Mouse (Mus musculus): ENCODE results near the gene Med22. TPM values are rescaled to one million over a fixed set of nuclear protein-coding genes. Genes with fewer than 3 reads are reported as not detected.

Med22 gene
- total RNA-seq, 2 experiments from 2014 or later: 45.2 to 46.5 TPM

DNA sequence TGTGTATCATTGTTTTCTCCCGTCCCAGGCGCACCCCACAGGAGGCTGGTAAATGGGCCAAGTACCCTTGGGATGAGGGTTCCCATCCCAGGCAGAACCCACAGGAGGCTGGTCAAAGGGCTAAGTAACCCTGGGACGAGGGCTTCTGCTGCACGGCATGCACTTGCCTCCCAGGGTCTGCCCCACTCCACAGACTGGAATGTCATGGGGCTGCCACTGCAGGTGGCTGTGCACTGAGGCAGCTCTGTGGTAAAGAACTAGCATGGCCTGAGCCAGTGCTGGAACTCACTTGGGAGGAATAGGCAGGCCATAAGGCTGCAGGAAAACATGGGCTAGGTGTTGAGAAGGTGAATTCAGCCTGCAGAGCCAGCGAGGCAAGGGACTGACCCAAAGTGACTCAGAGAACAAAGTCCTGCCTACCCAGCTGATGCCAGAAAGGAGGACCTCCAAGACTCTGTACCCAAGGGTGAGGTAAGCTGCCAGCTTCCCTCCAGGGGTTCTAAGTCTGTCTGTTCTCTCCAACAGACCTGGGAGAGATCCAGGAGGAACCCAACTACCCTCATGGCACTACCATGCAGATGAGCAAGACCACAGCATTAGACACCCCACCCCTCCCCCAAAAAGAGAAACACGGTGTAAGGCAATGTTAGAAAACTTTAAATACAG lies 9.8 kb upstream of the Med22 start:
- intact Hi-C loops (cut with DNase I): no loop called here

DNA sequence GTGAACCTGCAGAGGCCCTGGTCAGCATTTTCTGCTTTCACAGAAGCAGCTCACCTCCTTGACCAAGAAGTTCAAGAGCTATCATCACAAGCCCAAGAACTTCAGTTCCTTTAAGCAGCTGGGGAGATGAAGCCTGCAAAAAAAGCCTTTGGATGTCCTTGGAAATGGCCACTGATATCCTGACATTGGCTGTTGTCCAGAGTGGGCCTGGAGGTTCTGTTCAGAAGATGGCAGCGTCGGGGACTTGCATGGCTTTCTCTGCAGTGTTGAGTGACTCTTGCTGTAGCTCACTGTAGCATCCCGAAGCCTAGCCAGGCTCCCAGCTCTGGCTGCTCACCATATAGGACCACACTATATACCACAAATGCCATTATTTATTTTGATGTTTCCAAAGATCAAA lies 9.2 kb upstream of the Med22 start:
- intact Hi-C loops (cut with DNase I): loop anchor here (5.0 to 10.0 kb wide), 2 partner anchors 43 to 105 kb away; partner anchors contain the start of genes Rexo4 and Slc2a6
- DNase-seq (ENCODE audit: low spot score in 2 of 2): no peak

More for the DNA sequence above, 9.8 kb upstream of the Med22 start:
- no peak for DNase-seq (ENCODE audit: low spot score in 2 of 2)

DNA sequence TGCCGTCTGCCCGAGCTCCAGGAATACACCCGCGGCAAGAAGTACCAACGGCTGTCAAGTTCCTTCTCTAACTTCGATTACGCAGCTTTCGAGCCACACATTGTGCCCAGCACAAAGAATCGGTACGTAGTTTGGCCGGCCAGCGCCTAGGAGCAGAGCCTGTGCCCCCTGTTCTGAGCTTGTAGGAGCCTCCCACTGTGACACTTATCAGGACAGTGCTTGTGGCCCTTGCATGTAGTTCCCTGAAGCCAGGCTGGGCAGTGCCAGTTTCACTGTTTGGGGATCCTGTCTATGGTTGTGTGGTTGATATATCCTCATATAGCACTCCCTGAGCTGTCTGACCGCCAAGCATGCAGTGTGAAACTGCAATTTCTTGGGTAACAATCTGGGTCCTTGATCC lies 6.3 kb upstream of the Med22 start:
- intact Hi-C loops (cut with DNase I): loop anchor here (5.0 to 10.0 kb wide), 2 partner anchors 46 to 108 kb away; partner anchors contain the start of genes Rexo4 and Slc2a6
- no peak for DNase-seq (ENCODE audit: low spot score in 2 of 2)

DNA sequence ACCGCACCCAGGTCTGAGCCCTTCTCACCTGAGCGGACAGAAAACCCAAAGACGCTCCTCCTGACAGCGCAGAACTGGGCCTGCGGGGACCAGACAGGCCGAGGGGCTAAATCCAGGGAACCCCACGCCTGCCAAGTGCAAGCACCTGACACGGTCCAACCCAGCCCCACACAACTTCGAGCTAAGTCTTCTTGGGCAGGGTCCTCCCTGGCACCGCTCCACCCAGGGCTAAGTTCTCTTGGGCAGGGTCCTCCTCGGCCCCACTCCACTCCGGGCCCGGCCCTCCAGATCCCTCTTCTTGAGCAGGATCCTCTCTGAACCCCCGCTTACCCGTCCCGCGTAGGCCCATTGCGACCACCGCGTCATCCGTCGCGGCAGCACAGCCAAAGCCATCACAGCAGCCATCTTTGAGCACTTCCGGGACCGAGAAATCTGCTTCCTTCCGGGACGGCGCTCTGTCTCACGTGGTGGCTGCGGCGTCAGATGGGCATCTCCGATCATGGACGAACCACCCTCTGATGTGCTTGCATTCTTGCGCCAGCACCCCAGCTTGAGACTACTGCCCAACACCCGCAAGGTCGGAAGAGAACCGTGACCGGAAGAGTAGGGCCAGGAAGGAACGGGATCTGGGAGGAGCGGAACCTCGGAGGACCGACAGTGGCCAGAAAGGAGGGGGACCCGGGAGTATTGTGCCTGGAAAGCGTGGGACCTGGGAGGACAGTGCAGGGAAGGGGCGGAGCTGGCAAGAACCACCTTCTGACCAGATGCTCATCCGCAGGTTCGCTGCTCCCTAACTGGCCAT lies 5.7 kb upstream of the Med22 start, which contains the start of the genes Surf2 and Surf1:
Gene Surf2, plus strand, starts transcription at position 441 of the 802 bp plus-strand sequence.
Gene Surf1, minus strand, starts transcription at position 604 of the 802 bp plus-strand sequence.
- peak; percentile 88 to 89 for DNase-seq (ENCODE audit: low spot score in 2 of 2)
- intact Hi-C loops (cut with DNase I): loop anchor here (5.0 to 10.0 kb wide), 2 partner anchors 46 to 109 kb away; partner anchors contain the start of genes Rexo4 and Slc2a6

DNA sequence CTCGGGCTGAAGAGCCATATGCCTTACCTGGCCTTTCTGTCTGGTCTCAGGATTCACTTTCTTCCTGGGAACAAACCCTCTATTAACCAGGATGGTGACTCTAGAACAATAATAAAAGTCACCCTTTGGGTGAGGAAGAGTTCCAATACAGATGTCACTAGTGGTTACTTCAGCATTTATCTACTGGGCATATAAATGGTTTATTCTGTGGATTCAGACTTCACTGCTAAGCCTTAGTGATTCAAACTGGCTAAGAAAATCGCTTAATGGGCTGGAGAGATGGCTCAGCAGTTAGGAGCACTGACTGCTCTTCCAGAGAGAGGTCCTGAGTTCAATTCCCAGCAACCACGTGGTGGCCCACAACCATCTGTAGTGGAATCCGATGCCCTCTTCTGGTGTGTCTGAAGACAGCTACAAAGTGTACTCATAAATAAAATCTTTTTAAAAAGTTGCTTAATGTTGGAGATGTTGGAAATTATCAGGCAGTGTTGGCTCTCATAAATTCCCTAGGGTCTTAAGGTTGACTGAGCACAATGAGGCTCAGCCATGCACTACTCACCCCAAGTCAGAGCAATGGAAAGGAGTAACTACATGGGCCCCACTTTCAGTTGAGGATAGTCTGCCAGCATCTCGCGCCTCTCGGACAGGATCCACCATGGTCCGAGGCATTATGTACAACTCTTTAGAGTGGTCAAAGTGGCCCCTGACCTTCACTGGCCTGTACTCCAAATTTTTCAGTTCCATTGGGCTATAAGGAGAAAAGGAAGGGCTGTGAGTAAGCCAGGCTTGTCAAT lies 3.9 kb upstream of the Med22 start:
- DNase-seq (ENCODE audit: low spot score in 2 of 2): no peak
- intact Hi-C loops (cut with DNase I): loop anchor here (10.0 kb wide), 1 partner anchor 110 kb away; the partner anchor contains the start of gene Slc2a6

DNA sequence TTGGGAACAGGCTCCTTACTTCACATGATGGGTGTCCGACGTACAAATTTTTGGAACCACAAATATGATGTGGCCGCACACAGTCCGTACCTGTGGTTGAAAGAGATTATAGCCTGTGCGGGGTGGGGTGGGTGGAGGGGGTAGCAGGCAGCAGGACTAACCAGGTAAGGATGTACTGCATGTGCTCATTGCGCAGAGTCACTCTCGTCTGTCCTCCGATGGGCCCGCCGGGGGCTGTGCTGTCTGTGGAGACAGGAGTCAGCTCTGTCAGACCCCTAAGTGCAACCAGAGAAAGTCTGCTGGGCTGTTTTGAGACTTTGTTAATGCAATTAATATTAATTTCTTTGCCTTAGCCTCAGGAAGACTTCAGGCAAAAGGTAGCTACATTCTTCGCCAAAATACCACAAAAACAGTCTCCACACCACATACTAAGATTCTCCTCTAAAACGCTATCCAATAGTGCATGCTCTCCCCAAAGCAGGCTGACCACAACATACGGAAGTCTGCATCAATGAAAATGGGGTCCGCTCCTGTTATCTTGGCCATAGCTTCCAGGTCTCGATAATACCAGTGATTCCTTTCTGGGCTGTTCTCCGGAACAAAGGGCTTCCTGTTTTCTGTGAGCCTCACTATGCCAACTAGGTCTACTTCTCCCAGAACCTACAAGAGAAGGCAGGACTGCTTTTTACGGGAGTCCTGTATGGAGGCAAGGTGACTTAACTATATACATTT lies 3.1 kb upstream of the Med22 start:
- intact Hi-C loops (cut with DNase I): loop anchor here (10.0 kb wide), 1 partner anchor 111 kb away; the partner anchor contains the start of gene Slc2a6
- no peak for DNase-seq (ENCODE audit: low spot score in 2 of 2)

DNA sequence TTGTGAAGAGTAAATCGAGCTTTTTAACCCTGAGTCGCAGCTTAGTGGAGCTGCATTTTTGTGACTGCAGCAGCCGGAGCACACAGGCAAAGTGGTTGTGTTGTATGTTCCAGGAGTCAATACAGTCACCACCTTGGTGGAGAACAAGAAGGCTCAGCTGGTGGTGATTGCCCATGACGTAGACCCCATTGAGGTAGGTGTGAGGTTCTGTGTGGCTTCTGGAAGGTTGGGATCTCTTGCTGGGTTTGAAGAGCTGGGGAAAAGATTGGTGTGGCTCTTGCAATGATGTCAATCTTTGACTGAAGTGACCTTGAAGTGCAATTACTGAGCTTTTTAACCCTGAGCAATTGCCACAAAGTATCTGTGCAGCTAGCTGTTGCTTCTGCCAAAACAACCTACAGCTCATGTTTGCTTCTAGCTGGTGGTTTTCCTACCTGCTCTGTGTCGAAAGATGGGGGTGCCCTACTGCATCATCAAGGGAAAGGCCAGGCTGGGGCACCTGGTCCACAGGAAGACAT lies 1.8 kb upstream of the Med22 start:
- intact Hi-C loops (cut with DNase I): loop anchor here (10.0 kb wide), 1 partner anchor 112 kb away; the partner anchor contains the start of gene Slc2a6
- DNase-seq (ENCODE audit: low spot score in 2 of 2): no peak

DNA sequence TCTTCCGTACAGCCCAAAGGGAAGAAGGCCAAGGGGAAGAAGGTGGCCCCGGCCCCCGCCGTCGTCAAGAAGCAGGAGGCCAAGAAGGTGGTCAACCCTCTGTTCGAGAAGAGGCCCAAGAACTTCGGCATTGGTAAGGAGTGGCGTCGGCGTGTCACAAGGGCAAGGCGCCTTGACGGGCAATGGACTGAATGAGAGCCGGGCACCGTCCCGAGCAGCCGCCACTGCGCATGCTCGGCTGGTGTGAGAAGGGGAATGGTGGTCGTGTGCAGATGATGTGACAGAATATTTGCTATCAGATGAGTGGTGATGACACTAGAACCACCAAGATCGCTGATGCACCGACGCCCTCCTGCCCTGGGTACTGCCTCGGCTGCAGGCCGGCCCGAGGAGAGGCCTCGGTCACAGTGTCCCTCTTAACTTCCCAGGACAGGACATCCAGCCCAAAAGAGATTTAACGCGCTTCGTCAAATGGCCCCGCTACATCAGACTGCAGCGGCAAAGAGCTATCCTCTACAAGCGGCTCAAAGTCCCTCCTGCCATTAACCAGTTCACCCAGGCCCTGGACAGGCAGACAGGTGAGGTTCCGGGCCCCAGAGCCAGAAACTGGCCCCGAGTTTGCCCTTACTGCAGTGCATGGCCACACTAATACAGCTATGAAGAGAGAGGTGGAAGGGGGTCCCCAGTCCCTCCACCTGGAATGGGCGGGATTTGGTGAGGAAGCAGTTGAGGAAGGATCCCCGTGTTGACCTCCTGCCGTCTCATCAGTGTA lies 703 bp upstream of the Med22 start:
- peak; percentile 62 to 80 for DNase-seq (ENCODE audit: low spot score in 2 of 2)
- intact Hi-C loops (cut with DNase I): loop anchor here (10.0 kb wide), 1 partner anchor 114 kb away; the partner anchor contains the start of gene Slc2a6

DNA sequence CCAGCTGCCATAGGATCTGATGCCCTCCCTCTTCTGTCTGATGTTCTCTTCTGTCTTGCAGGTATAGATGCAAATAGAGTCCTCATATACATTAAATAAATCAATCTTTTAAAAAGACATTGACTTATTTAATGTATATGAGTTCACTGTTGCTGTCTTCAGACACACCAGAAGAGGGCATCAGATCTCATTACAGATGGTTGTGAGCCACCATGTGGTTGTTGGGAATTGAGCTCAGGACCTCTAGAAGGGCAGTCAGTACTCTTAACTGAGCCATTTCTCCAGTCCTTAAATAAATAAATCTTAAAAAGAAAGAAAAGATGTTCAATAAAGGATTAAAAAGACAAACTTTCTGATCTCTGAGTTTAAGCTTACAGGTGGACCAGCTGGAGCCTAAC lies 1.1 kb downstream of the Med22 start:
- intact Hi-C loops (cut with DNase I): loop anchor here (10.0 kb wide), 1 partner anchor 265 kb away; no protein-coding TSS in a partner anchor
- no peak for DNase-seq (ENCODE audit: low spot score in 2 of 2)

DNA sequence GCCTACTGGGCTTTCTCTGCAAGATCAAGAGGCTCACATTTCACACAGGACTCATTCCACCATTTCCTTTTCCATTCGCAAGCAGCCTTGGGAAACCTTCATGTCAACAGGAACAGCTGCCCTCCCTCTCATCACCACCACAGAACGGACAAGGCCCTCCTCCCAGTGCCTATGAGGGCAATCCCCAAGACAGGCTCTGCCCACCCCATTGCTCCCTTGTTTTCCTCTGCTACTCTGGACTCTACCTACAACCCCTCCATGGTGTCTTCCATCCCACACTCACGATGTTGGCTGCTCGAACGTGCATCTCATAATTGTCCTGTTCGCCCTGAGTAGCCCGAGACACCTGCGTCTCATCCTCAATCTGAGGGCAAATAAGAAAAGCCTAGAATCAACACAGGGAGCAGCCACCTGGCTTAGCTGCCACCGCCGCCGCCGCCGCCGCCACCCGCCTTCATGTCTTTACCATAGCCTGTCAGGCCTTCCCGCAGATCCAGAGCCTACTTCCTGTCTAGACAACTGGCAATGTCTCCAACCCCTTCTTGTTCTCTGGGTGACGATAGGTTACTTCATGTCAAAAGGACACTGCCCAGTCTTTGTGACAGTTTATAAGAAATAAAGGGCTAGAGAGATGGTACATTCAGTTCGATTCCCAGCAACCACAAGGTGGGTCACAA lies 1.6 kb downstream of the Med22 start:
- intact Hi-C loops (cut with DNase I): loop anchor here (10.0 kb wide), 1 partner anchor 264 kb away; no protein-coding TSS in a partner anchor
- no peak for DNase-seq (ENCODE audit: low spot score in 2 of 2)

DNA sequence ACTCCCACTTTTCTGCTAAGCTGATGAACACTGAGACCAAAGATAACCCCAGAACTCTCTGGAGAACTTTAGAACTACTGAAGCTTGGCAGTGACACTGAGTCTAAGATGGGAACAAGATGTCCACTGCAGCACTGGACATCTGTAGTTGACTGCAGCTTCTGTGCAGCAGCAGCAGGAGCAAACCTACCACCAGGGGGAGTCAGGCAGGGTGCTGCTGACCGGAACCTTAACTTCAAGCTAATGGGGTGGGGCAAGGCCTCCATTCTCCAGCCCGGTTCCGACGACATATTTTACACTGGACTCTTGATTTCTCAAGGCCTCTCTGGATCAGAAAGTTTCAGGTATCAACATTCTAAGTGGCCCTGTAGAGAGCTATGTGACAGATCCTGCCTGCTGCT lies 3.4 kb downstream of the Med22 start:
- DNase-seq (ENCODE audit: low spot score in 2 of 2): no peak

DNA sequence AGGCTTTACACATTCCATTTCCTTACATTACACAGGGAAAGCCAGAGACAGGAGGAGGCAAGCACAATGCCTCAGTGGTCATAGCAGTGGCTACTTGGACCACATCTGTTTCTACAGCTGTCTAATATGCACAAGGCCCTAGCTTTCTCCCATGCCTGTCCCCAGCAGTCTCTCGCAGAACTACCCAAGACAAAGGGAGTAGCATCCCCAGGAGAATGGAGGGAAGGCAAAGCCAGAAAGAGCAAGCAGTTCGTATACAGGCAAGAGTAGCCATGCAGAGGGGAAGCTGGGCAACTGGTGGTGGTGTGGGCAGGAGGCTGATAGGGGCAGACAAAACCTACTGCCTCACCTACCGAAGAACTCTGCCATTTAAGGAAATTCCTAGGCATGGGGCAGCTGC lies 4.0 kb downstream of the Med22 start:
- intact Hi-C loops (cut with DNase I): loop anchor here (10.0 kb wide), 1 partner anchor 262 kb away; no protein-coding TSS in a partner anchor
- DNase-seq (ENCODE audit: low spot score in 2 of 2): no peak

More for the DNA sequence above, 3.4 kb downstream of the Med22 start:
- intact Hi-C loops (cut with DNase I): loop anchor here (10.0 kb wide), 1 partner anchor 262 kb away; no protein-coding TSS in a partner anchor

DNA sequence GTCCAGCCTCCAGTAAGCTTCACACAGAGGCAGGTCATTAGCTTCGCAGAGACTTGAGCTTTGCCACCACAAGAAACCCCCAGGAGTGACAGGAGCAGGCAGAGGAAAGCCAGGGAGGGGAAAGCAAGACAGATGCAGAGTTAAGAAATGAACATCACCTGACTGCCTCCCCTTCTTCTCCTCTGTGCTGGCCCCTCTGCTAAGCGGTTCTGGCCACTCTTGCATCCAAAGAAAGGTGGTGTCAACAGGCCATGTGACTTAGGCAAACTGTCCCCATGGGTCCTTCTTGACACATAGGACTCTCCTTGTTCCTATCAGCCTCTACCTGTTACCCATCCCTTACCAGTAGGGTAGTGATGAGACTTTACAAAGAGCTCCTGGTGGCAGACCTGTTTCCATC lies 4.5 kb downstream of the Med22 start:
- no peak for DNase-seq (ENCODE audit: low spot score in 2 of 2)
- intact Hi-C loops (cut with DNase I): loop anchor here (10.0 kb wide), 1 partner anchor 261 kb away; no protein-coding TSS in a partner anchor

DNA sequence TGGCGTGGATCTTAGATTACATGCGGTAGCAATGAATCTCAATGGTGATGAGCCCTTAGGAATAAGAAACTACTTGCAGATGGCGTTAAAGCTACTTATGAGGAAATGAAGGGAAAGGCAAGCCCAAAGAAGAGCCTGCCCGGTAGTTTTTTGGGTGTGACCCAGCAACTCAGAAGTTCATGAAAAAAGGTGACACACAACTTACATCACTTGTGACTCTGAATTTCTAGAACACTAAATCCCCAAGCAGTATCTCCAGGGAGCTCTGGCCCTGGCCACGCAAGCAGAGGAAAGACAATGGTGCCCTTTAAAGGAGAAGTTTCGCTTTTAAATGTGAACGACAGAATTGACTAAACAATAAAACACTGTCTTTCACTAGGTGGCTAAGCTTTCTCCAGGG lies 7.2 kb downstream of the Med22 start:
- DNase-seq (ENCODE audit: low spot score in 2 of 2): no peak
- intact Hi-C loops (cut with DNase I): loop anchor here (10.0 kb wide), 1 partner anchor 259 kb away; no protein-coding TSS in a partner anchor

DNA sequence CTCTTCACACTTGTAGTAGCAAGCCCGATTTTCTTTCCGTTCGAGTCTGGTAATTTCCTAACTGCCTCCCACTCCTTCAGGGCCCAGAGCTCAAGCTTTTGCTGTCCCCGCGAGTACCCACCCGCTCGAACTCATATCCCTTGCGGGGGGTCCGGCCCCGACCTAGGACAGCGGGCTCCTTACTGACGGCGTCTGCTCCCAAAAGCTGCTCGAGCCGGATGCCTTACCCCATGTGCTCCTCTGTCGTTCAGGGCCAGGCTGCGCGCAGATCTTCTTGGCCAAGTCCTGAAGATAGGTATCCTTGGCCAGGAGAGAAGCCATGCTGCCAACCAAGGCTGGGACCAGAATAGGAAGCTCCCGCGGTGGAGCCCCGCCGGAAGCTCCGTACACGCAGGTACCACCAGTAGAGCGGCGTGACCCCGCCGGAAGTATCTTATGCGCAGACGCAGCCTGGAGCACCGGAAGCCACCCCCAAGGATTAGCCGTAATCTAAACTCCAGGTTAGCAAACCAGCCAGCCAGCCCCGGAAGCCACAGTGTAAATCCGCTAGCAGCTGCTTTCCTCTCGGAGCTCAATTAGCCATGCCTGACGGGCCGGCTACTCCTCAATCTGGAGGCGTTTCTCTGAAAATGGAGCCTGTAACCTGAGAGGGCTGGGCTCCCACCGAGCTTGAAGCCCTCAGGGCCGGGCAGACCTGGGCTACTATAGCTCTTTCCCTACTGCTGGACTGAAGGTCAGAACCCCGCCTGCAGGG lies 7.8 kb downstream of the Med22 start, which contains the start of gene Surf6:
Gene Surf6, minus strand, starts transcription at position 413 of the 754 bp plus-strand sequence.
- peak; percentile 97 to 98 for DNase-seq (ENCODE audit: low spot score in 2 of 2)
- intact Hi-C loops (cut with DNase I): loop anchor here (10.0 kb wide), 1 partner anchor 258 kb away; no protein-coding TSS in a partner anchor
